In genomic region chr4:148233061-148233460, GRCm38 (mm10) we compare ENCODE assay signal across 19 mouse cellular contexts. TPM values are rescaled to one million over a fixed set of nuclear protein-coding genes. Genes with fewer than 3 reads are reported as not detected.
"Had no signal": no experiment of that assay in that cellular context is flagged by ENCODE, and none has a peak within 500 bp of the region (broad histone marks: within the 10 kb centered on the region; RNA-seq: fewer than 3 reads in every experiment).

No protein-coding gene starts in this region.

- H3K4me2 ChIP-seq: kidney, embryonic 15.5 days; liver, embryonic 13.5 days; midbrain, embryonic 11.5 days; midbrain, embryonic 15.5 days; neural tube, embryonic 13.5 days; stomach, embryonic 15.5 days had no signal

- H3K36me3 ChIP-seq: kidney, embryonic 15.5 days; liver, embryonic 13.5 days; midbrain, embryonic 15.5 days; neural tube, embryonic 13.5 days; stomach, embryonic 15.5 days had no signal

- ATAC-seq: midbrain, embryonic 15.5 days had no signal

- H3K9me3 ChIP-seq: kidney, embryonic 15.5 days; liver, embryonic 13.5 days; midbrain, embryonic 15.5 days; neural tube, embryonic 13.5 days; stomach, embryonic 15.5 days had no signal

- H3K4me3 ChIP-seq: kidney, embryonic 15.5 days; left cerebral cortex, adult 2 months; liver, embryonic 13.5 days; midbrain, embryonic 15.5 days; myocyte; neural tube, embryonic 13.5 days; stomach, embryonic 15.5 days had no signal

- H3K9ac ChIP-seq: kidney, embryonic 15.5 days; liver, embryonic 13.5 days; midbrain, embryonic 15.5 days; neural tube, embryonic 13.5 days; stomach, embryonic 15.5 days had no signal

- H3K4me1 ChIP-seq: liver, embryonic 13.5 days; stomach, embryonic 15.5 days had no signal

- DNase-seq: kidney, postnatal 10 days; kidney, postnatal 36 days; layer of hippocampus, postnatal 36 days; liver, embryonic 13.5 days; lung, adult 2 months; lung, postnatal 14 days; lung, postnatal 4 days; right cerebral cortex, postnatal 25 days; spleen, adult 18-20 months; thymus, postnatal 25 days had no signal

- H3K27ac ChIP-seq: kidney, embryonic 15.5 days; left cerebral cortex, adult 2 months; liver, embryonic 13.5 days; stomach, embryonic 15.5 days had no signal

- H3K27me3 ChIP-seq: kidney, embryonic 15.5 days; liver, embryonic 13.5 days; midbrain, embryonic 15.5 days; stomach, embryonic 15.5 days had no signal

RNA-seq across cellular contexts. Expression of gene Disp3, which starts 54.7 kb away (rescaled TPM):
- polyA plus RNA-seq: liver, adult 2 months; lung, adult 2 months; thymus, postnatal 0 days had no signal
